Mouse (Mus musculus) limb, embryonic 11.5 days (tissue): ENCODE measurements around the gene Rmdn2. TPM values are rescaled to one million over a fixed set of nuclear protein-coding genes. Genes with fewer than 3 reads are reported as not detected.

Source experiments
- ATAC-seq: fragments of 200-750 bp; cut with Nextera tagmentation; 2 replicates; pipeline ENCODE4 v1.8.0; 2017; ENCODE audit warnings: low read depth; ENCODE audit not compliant: insufficient number of reproducible peaks, low FRiP score, low TSS enrichment
- DNase-seq: peaks from one replicate; pipeline ENCODE4 v3.0.0-alpha.2; 2015; ENCODE audit warnings: low spot score
- H3K27ac ChIP-seq: fragments of 300-500 bp; sonication (generic); replicated peaks from 2 replicates; pipeline ENCODE4 v1.5.1; 2014; ENCODE audit warnings: low read depth, mild to moderate bottlenecking, low read length
- H3K27me3 ChIP-seq: fragments of 300-500 bp; sonication (generic); 2 replicates; pipeline ENCODE4 v1.6.1; 2014; ENCODE audit warnings: mild to moderate bottlenecking, low read length, mixed read lengths; ENCODE audit not compliant: control insufficient read depth, insufficient read depth
- H3K36me3 ChIP-seq: fragments of 300-500 bp; sonication (generic); 2 replicates; pipeline ENCODE4 v1.6.1; 2014; ENCODE audit warnings: mild to moderate bottlenecking, low read length, moderate library complexity, mixed read lengths; ENCODE audit not compliant: control insufficient read depth, insufficient read depth
- H3K4me1 ChIP-seq: fragments of 300-500 bp; sonication (generic); 2 replicates; pipeline ENCODE4 v1.6.1; 2014; ENCODE audit warnings: low read length, mixed read lengths; ENCODE audit not compliant: control insufficient read depth, insufficient read depth
- H3K4me2 ChIP-seq: fragments of 300-500 bp; sonication (generic); 2 replicates; pipeline ENCODE4 v1.6.1; 2014; ENCODE audit warnings: low read depth, mild to moderate bottlenecking, moderate library complexity; ENCODE audit not compliant: severe bottlenecking
- H3K4me3 ChIP-seq: fragments of 300-500 bp; sonication (generic); 2 replicates; pipeline ENCODE4 v1.5.1; 2014; ENCODE audit warnings: low read depth, low read length
- H3K9ac ChIP-seq: fragments of 300-500 bp; sonication (generic); 2 replicates; pipeline ENCODE4 v1.6.1; 2014; ENCODE audit warnings: mild to moderate bottlenecking, low read length
- H3K9me3 ChIP-seq: fragments of 300-500 bp; sonication (generic); 2 replicates; pipeline ENCODE4 v1.6.1; 2016; ENCODE audit warnings: low read length; ENCODE audit not compliant: control insufficient read depth
- WGBS: fragments of 180-500 bp; shearing (Covaris S2); extraction: QIAGEN DNeasy Blood & Tissue Kit; methylation state at CpG from one replicate; pipeline ENCODE4 v1.1.7; 2014; 5-methylcytosine and 5-hydroxymethylcytosine counted together
- polyA plus RNA-seq: library from polyadenylated mRNA; unstranded; fragments of >200 nt; fragmentation: Nextera tagmentation; extraction: Ambion mirVana; gene quantifications from 2 replicates; pipeline ENCODE4 v1.2.1, GENCODE M21; 2014

The Rmdn2 gene
- polyA plus RNA-seq, 1 experiment from 2014 or later, result 10.8 TPM

GRCm38 (mm10) chr17:79713276-79713642, 101.6 kb downstream of the Rmdn2 start:
- H3K9ac ChIP-seq, result 0 out of 2 replicates have a peak overlapping the region, but pooled peaks have one; percentile 30
- peak overlapping the region; percentile 81 for H3K4me2 ChIP-seq
- H3K4me1 ChIP-seq, result peaks cover 19% of the 10 kb centered on the region
- WGBS, result under 1% methylated on average over 24 of the region's 24 CpGs
- H3K9me3 ChIP-seq, result no peaks in the 10 kb centered on the region
- no peak overlapping the region for H3K27ac ChIP-seq
- ATAC-seq, result no peak
- H3K4me3 ChIP-seq, result peak overlapping the region; percentile 37
- H3K27me3 ChIP-seq, result peaks cover 40% of the 10 kb centered on the region
- DNase-seq, result peak; percentile 69
- no peaks in the 10 kb centered on the region for H3K36me3 ChIP-seq

DNA sequence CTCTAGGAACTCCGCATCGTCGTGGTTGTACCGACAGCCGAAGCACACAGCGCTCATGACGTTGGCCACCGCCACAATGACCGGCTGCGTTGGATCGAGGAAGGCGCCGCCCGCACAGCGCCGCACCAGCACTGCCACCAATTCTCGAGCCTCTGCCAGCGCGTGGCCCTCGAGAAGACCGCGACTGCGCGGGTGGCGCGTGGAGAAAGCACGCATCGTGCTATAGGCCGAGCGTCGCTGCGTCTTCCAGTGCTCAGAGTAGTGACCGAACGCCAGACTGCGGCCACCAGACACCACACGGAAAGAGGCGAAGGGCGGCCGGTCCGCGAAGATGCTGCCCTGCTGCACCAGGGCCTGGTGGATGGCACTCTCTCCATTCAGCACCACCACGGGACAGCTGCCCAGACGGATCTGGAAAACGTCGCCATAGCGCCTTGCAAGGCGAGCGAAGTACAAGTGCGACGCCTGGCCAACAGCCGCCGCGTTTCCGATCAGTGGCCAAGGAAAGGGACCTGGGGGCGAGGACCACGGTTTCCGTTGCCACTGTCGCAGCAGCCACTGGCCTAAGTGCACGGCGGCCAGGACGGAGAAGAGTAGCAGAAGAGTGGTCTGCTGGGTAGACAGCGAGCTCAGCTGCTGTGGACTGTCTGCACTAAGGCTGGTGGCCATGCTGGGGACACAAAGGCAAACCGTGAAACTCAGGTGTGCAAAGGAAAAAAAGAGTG, 102.1 kb downstream of the Rmdn2 start:
- Histone ChIP-seq H3K4me3 (peak overlapping the region; percentile 37), H3K4me2 (peak overlapping the region; percentile 81), H3K9me3 (no peaks in the 10 kb centered on the region), H3K27me3 (peaks cover 40% of the 10 kb centered on the region), H3K9ac (peak overlapping the region; percentile 47), H3K4me1 (peaks cover 19% of the 10 kb centered on the region), H3K36me3 (no peaks in the 10 kb centered on the region), H3K27ac (no peak overlapping the region)
- under 1% methylated on average over 63 of the region's 63 CpGs for WGBS
- peak; percentile 23; the same call in 1 of the 2 replicates for ATAC-seq
- peak; percentile 72 for DNase-seq

DNA sequence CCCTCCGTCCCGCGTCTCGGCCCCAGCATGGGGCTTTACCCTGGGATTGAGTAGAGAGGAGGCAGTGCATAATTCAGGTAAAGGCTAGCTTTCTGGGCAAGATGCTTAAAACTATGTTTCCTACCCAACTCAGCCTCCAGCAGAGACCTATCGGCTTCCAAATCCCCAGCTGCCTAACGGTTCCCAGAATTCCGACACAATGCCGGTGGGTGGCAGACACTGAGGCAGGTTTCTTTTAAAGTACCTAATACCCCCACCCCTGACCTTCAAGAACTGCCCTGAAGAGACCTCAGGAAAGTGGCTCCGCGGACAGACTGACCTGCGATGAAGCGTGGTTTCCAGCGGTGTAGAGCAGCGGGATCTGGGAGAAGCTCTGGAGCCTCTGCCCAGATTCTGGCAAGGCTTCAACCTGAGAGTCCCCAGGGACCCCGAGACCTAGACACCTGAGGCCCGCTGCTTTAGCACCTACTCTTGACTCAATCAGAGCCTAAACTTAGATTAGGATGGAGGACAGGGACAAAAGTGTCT, 102.8 kb downstream of the Rmdn2 start:
- no peak overlapping the region; the same call in 1 of the 2 replicates for H3K9ac ChIP-seq
- ATAC-seq, result no peak
- peak; percentile 72 for DNase-seq
- H3K4me2 ChIP-seq, result peak overlapping the region; percentile 81
- H3K36me3 ChIP-seq, result no peaks in the 10 kb centered on the region
- peaks cover 40% of the 10 kb centered on the region for H3K27me3 ChIP-seq
- WGBS, result 1% methylated on average over 16 of the region's 16 CpGs
- no peaks in the 10 kb centered on the region for H3K9me3 ChIP-seq
- peak overlapping the region; percentile 37 for H3K4me3 ChIP-seq
- peaks cover 19% of the 10 kb centered on the region for H3K4me1 ChIP-seq
- no peak overlapping the region for H3K27ac ChIP-seq

GRCm38 (mm10) chr17:79714931-79715637, 103.4 kb downstream of the Rmdn2 start, which contains the start of gene Cyp1b1:
TSS of gene Cyp1b1 (minus strand) at chr17:79715061.
- DNase-seq (peak; percentile 73), ATAC-seq (peak; percentile 16)
- Histone ChIP-seq H3K9ac (peak within 1 kb of the TSS; percentile 64), H3K4me2 (peak within 1 kb of the TSS; percentile 81), H3K27me3 (peaks cover 35% of the 10 kb centered on the region), H3K9me3 (no peaks in the 10 kb centered on the region), H3K27ac (no peak within 1 kb of the TSS), H3K4me1 (peaks cover 19% of the 10 kb centered on the region), H3K4me3 (peak within 1 kb of the TSS; percentile 37), H3K36me3 (no peaks in the 10 kb centered on the region)
- under 1% methylated on average over 31 of the region's 31 CpGs for WGBS

GRCm38 (mm10) chr17:79715649-79716143, 104.0 kb downstream of the Rmdn2 start:
- Histone ChIP-seq H3K9me3 (no peaks in the 10 kb centered on the region), H3K4me1 (peaks cover 19% of the 10 kb centered on the region), H3K36me3 (no peaks in the 10 kb centered on the region), H3K9ac (peak overlapping the region; percentile 64), H3K4me3 (peak overlapping the region; percentile 37), H3K27me3 (peaks cover 30% of the 10 kb centered on the region), H3K27ac (no peak overlapping the region), H3K4me2 (peak overlapping the region; percentile 81)
- DNase-seq (peak; percentile 98), ATAC-seq (peak; percentile 86)
- under 1% methylated on average over 41 of the region's 42 CpGs for WGBS

DNA sequence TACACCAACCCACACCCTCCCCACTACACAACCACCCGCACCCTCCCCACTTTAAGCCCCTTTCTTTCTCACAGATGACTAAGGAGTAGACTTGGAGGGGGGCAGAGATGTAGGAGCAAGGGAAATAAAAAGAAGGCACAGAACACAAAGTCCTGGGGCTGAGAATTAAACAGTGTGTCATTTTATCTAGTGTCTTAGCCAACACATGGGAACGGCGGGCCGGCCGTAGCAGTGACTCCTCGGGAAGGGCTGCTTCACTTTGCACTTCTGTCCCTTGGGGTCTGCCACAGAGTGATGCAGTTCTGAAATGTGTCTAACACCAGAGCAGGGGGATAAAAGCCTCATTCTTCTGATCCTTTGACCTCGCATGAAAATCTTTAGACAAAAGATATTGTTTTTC, 109.0 kb downstream of the Rmdn2 start:
- Histone ChIP-seq H3K27me3 (no peaks in the 10 kb centered on the region), H3K9me3 (no peaks in the 10 kb centered on the region), H3K4me1 (no peaks in the 10 kb centered on the region), H3K4me2 (no peak overlapping the region), H3K9ac (no peak overlapping the region), H3K36me3 (no peaks in the 10 kb centered on the region), H3K4me3 (no peak overlapping the region), H3K27ac (no peak overlapping the region)
- WGBS, result 84% methylated on average over 7 of the region's 7 CpGs
- ATAC-seq (no peak), DNase-seq (no peak)

DNA sequence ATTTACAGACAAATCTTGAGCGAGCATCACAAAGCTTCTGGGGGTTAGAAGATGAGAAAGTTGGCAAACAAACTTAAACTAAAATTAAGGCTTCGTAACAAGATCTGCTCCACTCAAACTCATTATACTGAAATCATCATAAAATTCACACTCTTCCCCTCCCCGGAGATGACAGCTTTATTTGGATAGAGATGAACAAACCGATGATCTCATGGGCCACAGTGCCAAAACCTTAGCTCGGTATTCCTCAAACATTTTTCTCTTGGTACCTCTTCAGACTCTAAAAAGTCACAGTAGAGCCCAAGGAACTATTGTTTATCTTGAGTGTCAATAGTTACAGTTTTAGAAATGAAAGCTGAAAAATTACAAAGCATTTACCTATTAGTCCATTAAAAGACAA, 115.0 kb downstream of the Rmdn2 start:
- no peak for ATAC-seq
- no peaks in the 10 kb centered on the region for H3K9me3 ChIP-seq
- no peak overlapping the region for H3K27ac ChIP-seq

GRCm38 (mm10) chr17:79728053-79728584, 116.5 kb downstream of the Rmdn2 start:
- WGBS, result 13% methylated on average over 14 of the region's 14 CpGs
- Histone ChIP-seq H3K27ac (no peak overlapping the region), H3K4me1 (peaks cover 21% of the 10 kb centered on the region), H3K9ac (no peak overlapping the region), H3K27me3 (no peaks in the 10 kb centered on the region), H3K4me3 (no peak overlapping the region), H3K9me3 (no peaks in the 10 kb centered on the region), H3K36me3 (no peaks in the 10 kb centered on the region), H3K4me2 (peak overlapping the region; percentile 16)
- DNase-seq, result peak; percentile 36
- ATAC-seq, result no peak

More for the DNA sequence above, 115.0 kb downstream of the Rmdn2 start:
- no peak overlapping the region for H3K9ac ChIP-seq
- WGBS, result 87% methylated on average over 5 of the region's 5 CpGs
- H3K36me3 ChIP-seq, result no peaks in the 10 kb centered on the region
- peaks cover 21% of the 10 kb centered on the region for H3K4me1 ChIP-seq
- H3K27me3 ChIP-seq, result no peaks in the 10 kb centered on the region
- no peak for DNase-seq
- no peak overlapping the region for H3K4me3 ChIP-seq
- no peak overlapping the region for H3K4me2 ChIP-seq
